Mouse (Mus musculus) adrenal gland, adult (tissue): ENCODE data around the gene 2610318N02Rik.

Source experiments
- DNase-seq, 2 experiments: peaks; one replicate each; pipeline ENCODE4 v3.0.0; 2022 to 2023; ENCODE audit warnings: low spot score in 1 of 2; ENCODE audit not compliant: inconsistent age in 2 of 2

2610318N02Rik gene

DNA sequence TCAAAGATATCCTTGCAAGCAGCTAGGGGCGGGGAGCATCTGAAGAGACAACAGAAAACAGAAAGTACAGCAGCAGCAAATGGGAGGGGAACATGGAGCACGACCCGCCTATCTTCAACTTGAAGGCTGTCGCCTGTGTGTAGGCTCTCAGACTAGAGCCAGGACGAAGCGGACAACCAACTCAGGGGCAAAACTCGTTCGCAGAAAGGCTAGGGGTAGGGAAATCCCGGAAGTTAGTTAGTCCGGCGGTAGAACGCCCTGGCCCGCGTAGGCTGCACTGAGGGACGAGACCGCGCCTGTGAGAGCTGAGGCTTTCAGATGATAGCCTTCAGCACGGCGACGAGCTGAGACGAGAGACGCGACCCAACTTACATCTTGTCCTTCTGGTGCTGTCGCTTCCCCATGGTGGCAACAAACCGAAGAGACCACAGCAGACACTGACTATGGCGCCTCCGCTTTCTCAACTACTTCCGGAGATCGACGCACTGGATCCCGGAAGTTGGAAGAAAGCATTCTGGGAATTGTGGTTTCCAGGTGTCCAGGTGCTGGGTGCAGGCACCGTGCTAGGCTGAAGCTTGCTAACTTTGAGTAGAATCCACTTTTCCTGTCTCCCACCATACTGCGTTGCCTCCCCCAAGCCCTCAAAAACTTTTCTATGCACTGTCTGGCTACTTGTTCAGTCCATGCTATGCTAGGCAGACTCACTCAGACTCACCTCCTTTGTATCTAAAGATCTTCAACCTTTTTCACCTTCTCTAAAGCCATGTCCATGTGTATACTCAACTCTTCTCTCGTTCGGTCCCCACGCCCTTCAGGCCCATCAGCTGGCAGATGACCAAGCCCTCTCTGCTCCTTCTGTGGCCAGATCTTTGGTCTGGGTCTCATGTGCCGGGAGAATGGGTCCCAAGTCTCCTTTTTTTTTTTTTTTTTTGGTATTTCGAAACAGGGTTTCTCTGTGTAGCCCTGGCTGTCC, 13.9 kb downstream of the 2610318N02Rik start, which contains the start of gene Ppil2:
Ppil2 (minus strand) TSS at position 487 of the 973 bp plus-strand sequence.
- DNase-seq: peak; percentile 75 to 92

DNA sequence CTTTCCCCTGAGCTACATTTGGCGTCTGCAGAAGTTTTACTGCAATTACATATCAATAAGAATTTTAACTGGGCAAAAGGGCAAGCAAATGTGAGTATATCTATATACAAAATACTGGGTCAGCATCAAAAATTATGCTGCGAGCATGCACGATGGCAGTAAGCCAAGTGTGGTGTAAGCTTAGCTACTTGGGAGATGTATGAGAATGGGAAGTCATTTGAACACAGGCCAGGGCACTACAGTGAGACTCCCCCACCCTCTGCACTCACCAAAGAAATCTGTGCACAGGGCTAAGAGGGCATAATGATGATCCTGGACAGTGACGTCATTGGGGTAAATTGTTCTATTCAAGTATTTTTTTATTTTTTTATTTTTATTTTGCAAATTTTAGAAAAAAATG, 20.4 kb downstream of the 2610318N02Rik start:
- no peak for DNase-seq

DNA sequence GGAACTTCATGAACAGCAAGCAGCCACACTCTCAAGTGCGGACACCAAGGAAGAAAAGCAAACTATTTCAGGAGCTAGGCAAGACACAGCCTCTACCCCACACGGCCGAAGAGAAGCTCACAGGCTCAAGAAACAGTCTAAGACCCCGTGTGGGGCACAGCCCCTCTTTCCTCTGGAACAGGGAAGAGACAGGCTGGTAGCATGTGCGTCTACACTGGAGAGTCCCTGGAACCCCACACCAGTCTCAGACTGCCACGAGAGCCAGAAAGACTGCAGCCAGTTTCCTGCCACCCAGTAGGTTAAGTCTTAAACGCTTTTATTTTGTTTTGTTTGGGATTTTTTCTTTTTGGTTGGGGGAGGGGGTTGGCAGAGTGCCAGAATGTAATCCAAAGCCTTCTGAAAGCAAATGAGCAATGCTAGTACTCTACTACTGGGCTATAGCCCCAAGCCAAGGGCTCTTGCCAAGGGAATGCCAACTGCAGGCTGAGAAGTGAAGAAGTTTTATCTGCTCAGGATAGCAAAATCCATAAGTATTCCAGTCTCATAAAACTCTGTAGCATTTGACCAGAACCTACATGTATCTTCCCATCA, 22.2 kb downstream of the 2610318N02Rik start:
- no peak for DNase-seq

DNA sequence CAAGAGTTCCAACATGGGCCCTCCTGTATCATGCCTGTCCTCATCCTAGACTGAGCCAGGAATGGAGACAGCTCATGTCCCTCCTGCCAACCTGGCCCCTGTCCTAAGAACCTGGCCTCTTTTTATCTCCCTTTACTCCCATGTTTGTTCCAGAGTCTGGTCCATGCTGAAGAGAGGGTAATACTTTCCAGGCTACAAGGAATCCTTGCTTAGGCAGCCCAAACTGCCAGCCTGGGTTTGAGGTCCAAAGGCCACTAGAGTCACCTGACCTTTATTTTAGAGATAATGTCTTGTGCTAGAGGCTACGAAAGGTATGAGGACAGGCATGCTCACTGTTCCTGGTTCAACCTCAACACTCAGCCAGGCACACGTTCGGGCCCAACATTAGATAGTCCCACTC, 28.0 kb downstream of the 2610318N02Rik start:
- DNase-seq: no peak

DNA sequence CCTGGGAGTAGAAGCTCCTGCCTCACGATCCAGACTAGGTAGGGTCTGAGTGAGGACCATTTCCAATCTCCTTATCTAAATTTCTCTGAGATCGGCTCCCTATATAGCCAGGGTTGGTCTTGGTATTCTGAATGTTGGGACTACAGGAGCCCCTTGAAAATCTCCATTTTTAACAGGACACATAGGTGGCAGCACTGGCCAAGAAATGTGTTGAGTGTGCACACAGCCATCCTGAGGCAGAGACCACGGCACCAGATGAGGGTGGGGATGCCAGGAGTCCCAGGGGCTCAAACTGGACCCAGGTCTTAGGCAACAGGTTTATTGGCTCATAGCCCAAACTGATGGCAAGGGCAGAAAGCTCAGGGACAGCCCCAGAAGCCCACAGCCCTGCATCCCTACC, 36.6 kb downstream of the 2610318N02Rik start:
- DNase-seq: no peak

DNA sequence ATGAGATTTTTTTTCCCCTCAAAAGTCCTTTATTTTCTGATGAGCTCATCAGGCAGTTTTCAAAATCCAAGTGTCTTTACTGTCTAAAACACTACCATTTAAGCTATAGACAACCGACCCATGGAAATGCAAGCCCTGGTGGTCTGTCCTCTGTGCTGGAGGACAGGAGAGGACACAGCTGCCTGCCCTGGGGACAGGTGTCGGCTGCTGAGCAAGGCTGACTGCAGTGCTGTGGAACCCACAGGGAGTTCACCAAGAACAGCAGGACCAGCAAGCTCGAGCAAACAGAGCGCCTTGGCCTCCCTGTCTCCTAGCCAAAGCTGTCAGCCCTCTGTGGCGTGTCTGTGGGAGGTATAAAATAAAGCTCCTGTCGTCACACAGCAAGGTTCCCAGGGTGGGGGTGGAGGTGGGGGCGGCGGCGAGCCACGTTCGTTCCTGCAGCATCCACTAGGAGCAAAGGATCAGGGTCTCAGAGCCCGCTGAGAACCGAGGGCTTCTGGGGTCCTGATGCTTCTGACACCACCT, 38.2 kb downstream of the 2610318N02Rik start:
- DNase-seq: no peak

DNA sequence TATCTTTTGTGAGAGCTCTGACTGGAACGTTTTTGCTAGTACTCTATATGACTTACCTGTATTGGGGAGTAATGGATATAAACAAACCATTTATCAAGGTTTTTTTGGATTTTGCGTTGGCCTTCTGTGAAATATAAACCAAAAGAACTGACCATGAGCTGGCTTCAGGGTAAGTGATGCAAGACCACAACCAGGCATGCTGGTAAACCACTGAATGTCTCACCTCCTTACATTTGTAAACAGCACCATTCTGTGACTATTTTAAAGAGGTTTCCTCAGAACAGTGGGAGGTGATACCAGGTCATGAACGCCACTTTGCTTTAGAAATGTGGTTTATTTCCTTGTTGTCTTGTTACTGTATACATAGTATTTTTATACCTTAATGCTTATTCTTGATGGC, 38.7 kb downstream of the 2610318N02Rik start:
- peak in 1 of 2 experiments; percentile 70 for DNase-seq

DNA sequence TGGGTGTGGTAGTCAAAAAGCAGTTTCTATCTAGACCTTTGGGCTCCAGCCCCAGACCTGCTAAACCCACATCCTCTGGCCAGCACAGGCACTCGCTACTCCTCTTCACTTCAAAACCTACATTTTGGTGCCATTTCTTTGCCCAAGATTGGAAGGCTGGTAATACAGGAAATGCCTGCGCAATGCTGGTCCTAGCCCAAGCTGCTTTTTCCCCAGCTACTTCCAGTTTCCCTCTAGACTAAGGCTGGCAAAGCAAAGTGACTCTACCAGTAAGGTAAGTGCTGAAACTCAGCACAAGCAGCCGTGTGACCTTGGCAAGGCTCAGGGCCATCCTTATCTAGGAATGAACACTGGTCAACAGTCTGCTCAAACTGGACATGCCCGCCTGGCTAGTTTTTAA, 39.3 kb downstream of the 2610318N02Rik start:
- DNase-seq: peak; percentile 79 to 87

DNA sequence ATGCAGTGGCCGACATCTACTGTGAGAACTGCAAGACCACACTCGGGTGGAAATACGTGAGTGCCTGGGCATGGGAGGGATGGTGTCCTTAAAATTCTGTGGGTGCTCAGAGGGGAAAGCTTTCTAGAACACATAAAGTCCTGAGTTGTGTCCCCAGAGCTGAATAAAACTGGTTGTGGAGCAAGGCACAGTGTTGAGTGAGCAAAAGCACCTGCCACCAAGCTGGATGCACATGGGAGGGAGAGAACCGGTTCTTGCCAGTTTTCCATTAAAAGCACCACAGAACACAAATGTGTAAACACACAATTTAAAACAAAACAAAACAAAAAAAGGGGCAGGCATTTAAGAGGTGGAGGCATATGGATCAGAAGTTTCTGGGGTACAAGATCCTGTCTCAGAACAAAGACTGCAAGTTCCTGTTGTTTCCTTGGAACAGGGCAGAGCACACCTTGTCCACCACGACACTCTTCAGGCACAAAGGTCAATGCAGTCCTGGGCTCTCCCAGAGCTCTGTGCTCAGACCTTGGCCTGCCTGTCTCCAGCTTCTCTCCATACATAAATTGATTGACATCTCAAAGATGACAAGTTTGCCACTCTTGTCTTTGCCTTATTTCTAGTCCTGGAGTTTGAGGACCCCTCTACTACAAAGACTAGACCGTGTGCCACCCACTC, 42.7 kb downstream of the 2610318N02Rik start:
- DNase-seq: no peak

DNA sequence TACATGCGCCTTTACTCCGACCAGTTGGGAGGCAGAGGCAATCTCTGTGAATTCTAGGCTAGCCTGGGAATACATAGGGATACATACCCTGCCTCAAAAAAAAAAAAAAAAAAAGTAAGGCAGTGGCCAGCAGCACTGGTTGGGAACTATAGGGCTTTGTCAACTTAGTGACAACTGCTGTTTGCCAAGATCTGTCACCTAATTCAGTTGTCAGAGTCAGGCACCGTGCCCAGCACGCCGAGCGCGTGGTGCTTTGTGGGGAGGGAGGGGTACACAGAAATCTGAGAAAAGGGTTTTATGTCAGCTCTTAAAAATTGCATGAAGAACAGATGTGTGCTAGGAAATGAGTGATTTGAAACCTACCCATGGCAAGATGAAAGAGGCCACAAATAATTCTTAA, 46.9 kb downstream of the 2610318N02Rik start:
- DNase-seq: no peak

DNA sequence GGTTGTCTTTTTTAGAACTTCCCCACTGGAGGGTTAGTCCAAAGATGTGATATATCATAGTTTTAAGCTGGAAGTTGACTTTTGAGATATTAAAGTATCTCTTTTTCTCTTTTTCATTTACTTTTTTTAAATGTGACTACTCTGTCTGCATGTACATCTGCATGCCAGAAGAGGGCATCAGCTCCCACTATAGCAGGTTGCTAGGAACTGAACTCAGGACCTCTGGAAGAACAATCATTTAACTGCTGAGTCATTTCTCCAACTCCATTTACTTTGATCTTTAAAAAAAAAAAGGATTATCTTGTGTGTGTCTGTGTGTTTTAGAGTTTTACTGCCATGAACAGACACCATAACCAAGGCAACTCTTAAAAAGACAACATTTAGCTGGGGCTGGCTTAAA, 48.1 kb downstream of the 2610318N02Rik start:
- DNase-seq: no peak

DNA sequence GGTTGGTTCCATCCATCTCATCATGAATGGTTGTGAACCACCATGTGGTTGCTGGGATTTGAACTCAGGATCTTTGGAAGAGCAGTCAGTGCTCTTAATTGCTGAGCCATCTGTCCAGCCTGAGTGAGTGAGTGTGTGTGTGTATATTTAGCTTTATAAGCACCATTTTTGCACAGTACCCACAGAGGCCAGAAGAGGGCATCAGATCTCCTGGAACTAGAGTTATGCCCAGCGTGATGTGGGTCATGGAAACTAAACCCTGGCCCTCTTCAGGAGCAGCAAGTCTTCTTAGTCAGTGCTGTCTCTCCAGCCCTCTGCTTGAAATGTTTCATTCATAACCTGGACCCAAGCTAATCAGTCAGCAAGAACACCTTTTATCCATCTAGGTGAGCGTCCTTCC, 48.7 kb downstream of the 2610318N02Rik start:
- DNase-seq: no peak

DNA sequence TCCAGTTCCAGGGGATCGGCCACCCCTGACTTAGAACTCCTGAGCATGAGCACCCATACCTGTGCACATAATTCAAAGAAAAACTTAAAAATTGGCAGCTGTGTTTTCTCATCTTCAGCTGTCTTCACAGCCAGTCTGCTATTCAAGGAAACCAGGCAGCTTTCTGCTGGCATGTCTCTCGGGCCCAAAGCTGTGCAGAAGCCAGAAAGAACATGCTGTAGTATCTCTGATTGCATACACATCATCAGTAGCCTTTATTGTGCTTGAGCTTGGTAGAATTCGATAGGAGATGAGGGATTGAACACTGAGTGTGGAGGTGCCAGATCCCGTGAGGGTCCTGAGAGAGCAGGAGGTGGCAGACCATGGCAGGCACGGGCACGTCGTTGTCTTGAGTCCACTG, 52.0 kb downstream of the 2610318N02Rik start:
- DNase-seq: no peak

DNA sequence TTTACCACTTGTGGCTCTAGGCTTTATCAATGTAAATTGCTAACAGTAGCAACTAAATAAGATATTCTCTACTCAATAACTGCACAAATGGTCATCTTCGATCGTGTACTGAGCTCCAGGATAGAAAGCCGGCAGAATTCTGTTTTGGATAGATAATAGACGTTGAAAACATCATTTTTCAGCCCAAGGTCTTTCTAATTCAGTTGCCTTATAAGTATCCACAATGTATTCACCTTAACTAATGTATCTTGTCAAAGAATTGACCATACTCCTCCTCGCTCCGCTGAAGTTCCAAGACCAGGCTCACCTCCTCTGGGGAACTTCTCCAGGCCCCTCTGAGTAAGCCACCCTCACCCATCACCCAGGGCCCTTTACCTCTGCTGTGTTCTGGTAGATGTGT, 54.3 kb downstream of the 2610318N02Rik start:
- DNase-seq: no peak

DNA sequence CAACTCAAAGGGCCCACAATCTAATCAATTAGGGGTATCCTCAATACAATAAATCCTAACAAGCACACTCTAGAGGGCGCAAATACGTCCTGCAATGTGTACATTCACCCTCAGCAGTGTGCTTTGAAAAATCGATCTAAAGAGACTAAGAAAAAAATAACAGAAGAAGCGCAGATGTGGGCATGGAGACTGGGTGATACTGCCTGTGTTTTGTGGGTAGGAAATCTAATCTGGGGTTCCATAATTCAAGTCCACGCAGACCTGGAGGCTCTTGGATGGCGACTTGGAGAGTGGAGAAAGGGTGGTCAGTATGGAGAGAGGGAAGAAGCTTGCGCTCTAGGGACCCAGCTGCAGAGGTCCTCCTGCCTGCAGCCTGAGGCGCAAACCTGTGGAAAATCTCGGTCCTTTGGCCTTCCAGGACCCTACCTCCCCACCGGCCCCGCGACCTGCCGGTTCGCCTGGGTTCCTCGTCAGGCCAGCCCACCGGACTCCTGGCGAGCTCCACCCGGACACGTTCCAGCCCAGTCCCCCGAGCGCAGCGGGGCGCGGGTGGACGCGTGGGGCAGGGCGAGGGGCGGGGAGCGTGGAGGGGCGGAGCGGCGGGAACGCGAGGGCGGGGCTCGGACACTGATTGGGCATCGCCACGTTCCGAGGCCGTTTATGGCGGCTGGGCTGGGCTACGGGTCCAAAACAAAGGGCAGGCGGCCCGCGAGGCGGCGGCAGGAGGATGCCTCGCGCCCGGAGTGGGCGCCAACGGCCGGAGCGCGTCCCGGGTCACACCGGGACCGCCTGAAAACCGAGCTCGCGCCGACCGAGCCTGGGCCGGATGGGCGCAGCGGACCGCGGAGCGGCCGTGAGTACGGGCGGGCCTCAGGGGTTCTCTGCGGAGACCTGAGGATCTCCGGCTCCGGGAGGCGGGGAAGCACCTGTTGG, 55.2 kb downstream of the 2610318N02Rik start, which contains the start of gene Ypel1:
Ypel1 (plus strand) TSS at position 186 of the 933 bp plus-strand sequence.
- DNase-seq: peak; percentile 92 to 97

DNA sequence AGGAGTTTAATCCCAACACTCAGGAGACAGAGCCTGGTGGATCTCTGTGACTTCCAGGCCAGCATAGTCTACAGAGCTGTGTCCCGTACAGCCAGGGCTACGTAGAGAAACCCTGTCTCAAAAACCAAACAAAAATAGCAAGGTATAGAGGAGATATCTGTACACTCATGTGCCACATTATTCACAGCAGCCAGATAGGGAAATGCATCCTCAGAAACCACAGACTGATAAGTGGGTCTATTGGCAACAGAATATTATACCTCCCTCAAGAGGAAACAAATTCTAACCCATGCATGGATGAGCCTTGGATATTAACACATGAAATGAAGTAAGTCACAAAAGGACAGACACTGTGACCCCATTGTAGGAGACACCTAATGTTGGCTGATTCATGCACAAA, 57.4 kb downstream of the 2610318N02Rik start:
- DNase-seq: no peak
